Mouse (Mus musculus) embryonic facial prominence, embryonic 13.5 days (tissue): Measurements from ENCODE around the gene Olfr633. TPM values are rescaled to one million over a fixed set of nuclear protein-coding genes. Genes with fewer than 3 reads are reported as not detected.

ENCODE experiments used
- polyA plus RNA-seq: library from polyadenylated mRNA; unstranded; fragments of >200 nt; fragmentation: Nextera tagmentation; extraction: Ambion mirVana; gene quantifications from 2 replicates; pipeline ENCODE4 v1.2.1, GENCODE M21; 2015

The Olfr633 gene
- polyA plus RNA-seq, 1 experiment from 2014 or later = not detected

Other genes starting within 250 kb of the Olfr633 start
- not detected in 2 replicates for gene Olfr243, start 229.8 kb upstream of the Olfr633 start, polyA plus RNA-seq
- gene Olfr628, start 214.1 kb upstream of the Olfr633 start, polyA plus RNA-seq = not detected in 2 replicates
- gene Olfr629, start 199.5 kb upstream of the Olfr633 start, polyA plus RNA-seq = not detected in 2 replicates
- not detected in 2 replicates for gene Olfr630, start 187.1 kb upstream of the Olfr633 start, polyA plus RNA-seq
- not detected in 2 replicates for gene Olfr69, start 172.8 kb upstream of the Olfr633 start, polyA plus RNA-seq
- gene Olfr68, start 164.7 kb upstream of the Olfr633 start, polyA plus RNA-seq = not detected in 2 replicates
- not detected in 2 replicates for gene Olfr67, start 152.6 kb upstream of the Olfr633 start, polyA plus RNA-seq
- 1,311 and 2,074 TPM in 2 replicates for gene Hbb-bt, start 130.4 kb upstream of the Olfr633 start, polyA plus RNA-seq
- 2,604 and 4,415 TPM in 2 replicates for gene Hbb-bs, start 116.3 kb upstream of the Olfr633 start, polyA plus RNA-seq
- not detected in 2 replicates for gene Hbb-bh2, start 103.9 kb upstream of the Olfr633 start, polyA plus RNA-seq
- gene Hbb-bh1, start 101.3 kb upstream of the Olfr633 start, polyA plus RNA-seq = 46.9 and 96.8 TPM in 2 replicates
- 5,482 and 5,510 TPM in 2 replicates for gene Hbb-y, start 91.2 kb upstream of the Olfr633 start, polyA plus RNA-seq
- gene Olfr66, start 58.2 kb upstream of the Olfr633 start, polyA plus RNA-seq = not detected in 2 replicates
- not detected in 2 replicates for gene Olfr64, start 50.0 kb upstream of the Olfr633 start, polyA plus RNA-seq
- not detected in 2 replicates for gene Olfr65, start 41.0 kb upstream of the Olfr633 start, polyA plus RNA-seq
- not detected in 2 replicates for gene Olfr631, start 15.6 kb upstream of the Olfr633 start, polyA plus RNA-seq
- not detected in 2 replicates for gene Olfr632, start 10.1 kb upstream of the Olfr633 start, polyA plus RNA-seq
- gene Olfr635, start 26.7 kb downstream of the Olfr633 start, polyA plus RNA-seq = 0.03 TPM in 1 of 2 replicates, not detected in the other
- gene Olfr638, start 54.3 kb downstream of the Olfr633 start, polyA plus RNA-seq = not detected in 2 replicates
- 0.04 and 0.06 TPM in 2 replicates for gene Olfr639, start 72.9 kb downstream of the Olfr633 start, polyA plus RNA-seq
- gene Olfr640, start 81.1 kb downstream of the Olfr633 start, polyA plus RNA-seq = not detected in 2 replicates
- not detected in 2 replicates for gene Olfr641, start 91.0 kb downstream of the Olfr633 start, polyA plus RNA-seq
- gene Olfr642, start 108.2 kb downstream of the Olfr633 start, polyA plus RNA-seq = not detected in 2 replicates
- not detected in 2 replicates for gene 4930516K23Rik, start 117.0 kb downstream of the Olfr633 start, polyA plus RNA-seq
- gene Olfr644, start 127.4 kb downstream of the Olfr633 start, polyA plus RNA-seq = not detected in 2 replicates
- not detected in 2 replicates for gene Olfr645, start 141.0 kb downstream of the Olfr633 start, polyA plus RNA-seq
- gene Olfr646, start 160.4 kb downstream of the Olfr633 start, polyA plus RNA-seq = not detected in 2 replicates
- gene Ubqln5, start 185.4 kb downstream of the Olfr633 start, polyA plus RNA-seq = 0.21 TPM in 1 of 2 replicates, not detected in the other
- gene Olfr643, start 193.0 kb downstream of the Olfr633 start, polyA plus RNA-seq = not detected in 2 replicates
- not detected in 2 replicates for gene Ubqln3, start 198.8 kb downstream of the Olfr633 start, polyA plus RNA-seq
- 0.31 TPM in 1 of 2 replicates, not detected in the other for gene Ubqlnl, start 206.1 kb downstream of the Olfr633 start, polyA plus RNA-seq
- gene Olfm5, start 220.4 kb downstream of the Olfr633 start, polyA plus RNA-seq = 4.6 and 13.3 TPM in 2 replicates
- gene Olfr648, start 239.0 kb downstream of the Olfr633 start, polyA plus RNA-seq = 0.15 and 0.32 TPM in 2 replicates